In genomic region chr8:119344190-119344856, GRCm38 (mm10) we compare ENCODE assay signal across 7 mouse cellular contexts. TPM values are rescaled to one million over a fixed set of nuclear protein-coding genes. Genes with fewer than 3 reads are reported as not detected.
DNase-seq lines count a peak whose midpoint lies in the region; ATAC-seq lines count a peak whose summit lies in the region.

Gene Hsbp1, plus strand, starts transcription at chr8:119344488.

- no peak within 1 kb of the TSS for H3K27ac ChIP-seq in embryonic facial prominence, embryonic 12.5 days
- no peak within 1 kb of the TSS for H3K27ac ChIP-seq in limb, embryonic 11.5 days (replicated peaks; ENCODE audit: low read depth, low read length)
- peak within 1 kb of the TSS; percentile 79 for H3K27ac ChIP-seq in midbrain, embryonic 14.5 days (replicated peaks; ENCODE audit: low read depth, low read length)

- H3K4me1 ChIP-seq in embryonic facial prominence, embryonic 12.5 days: peaks cover 8% of the 10 kb centered on the region
- 0 out of 2 replicates have a peak, but pooled peaks cover 3% of the 10 kb centered on the region for H3K4me1 ChIP-seq in limb, embryonic 11.5 days (ENCODE audit: control insufficient read depth, insufficient read depth, low read length)
- peaks cover 10% of the 10 kb centered on the region for H3K4me1 ChIP-seq in midbrain, embryonic 14.5 days (ENCODE audit: control insufficient read depth, insufficient read depth, low read length)

- H3K4me2 ChIP-seq in embryonic facial prominence, embryonic 12.5 days (replicated peaks): peak within 1 kb of the TSS; percentile 66
- peak within 1 kb of the TSS; percentile 74 for H3K4me2 ChIP-seq in limb, embryonic 11.5 days (ENCODE audit: low read depth, severe bottlenecking)
- H3K4me2 ChIP-seq in midbrain, embryonic 14.5 days (ENCODE audit: low read length): peak within 1 kb of the TSS; percentile 69

- H3K4me3 ChIP-seq in embryonic facial prominence, embryonic 12.5 days: peak within 1 kb of the TSS; percentile 95
- H3K4me3 ChIP-seq in limb, embryonic 11.5 days (ENCODE audit: low read depth, low read length): peak within 1 kb of the TSS; percentile 98
- peak within 1 kb of the TSS; percentile 100 for H3K4me3 ChIP-seq in midbrain, embryonic 14.5 days (replicated peaks; ENCODE audit: low read depth, low read length)

- no peaks in the 10 kb centered on the region for H3K9me3 ChIP-seq in embryonic facial prominence, embryonic 12.5 days
- H3K9me3 ChIP-seq in limb, embryonic 11.5 days (ENCODE audit: control insufficient read depth, low read length): no peaks in the 10 kb centered on the region; the same call in 1 of the 2 replicates
- no peaks in the 10 kb centered on the region for H3K9me3 ChIP-seq in midbrain, embryonic 14.5 days (ENCODE audit: control insufficient read depth, low read length)

- DNase-seq in adrenal gland, postnatal 25 days: peak; percentile 95
- DNase-seq in heart, adult 11 months: peak; percentile 99
- DNase-seq in kidney, adult 18-20 months: peak; percentile 99
- peak; percentile 99 for DNase-seq in limb, embryonic 11.5 days (ENCODE audit: low spot score)
- DNase-seq in midbrain, embryonic 14.5 days: peak; percentile 99
- DNase-seq in spleen, adult 18-20 months: peak; percentile 93 to 98

- peak; percentile 96 for ATAC-seq in embryonic facial prominence, embryonic 12.5 days (ENCODE audit: insufficient number of reproducible peaks, insufficient read depth, low FRiP score, low TSS enrichment)
- ATAC-seq in limb, embryonic 11.5 days (ENCODE audit: insufficient number of reproducible peaks, low FRiP score, low TSS enrichment, low read depth): peak; percentile 99
- ATAC-seq in midbrain, embryonic 14.5 days (ENCODE audit: low FRiP score, low TSS enrichment): peak; percentile 97

- peak within 1 kb of the TSS; percentile 90 for H3K9ac ChIP-seq in embryonic facial prominence, embryonic 12.5 days
- H3K9ac ChIP-seq in limb, embryonic 11.5 days (ENCODE audit: low read length): peak within 1 kb of the TSS; percentile 77
- H3K9ac ChIP-seq in midbrain, embryonic 14.5 days (replicated peaks; ENCODE audit: low read length): peak within 1 kb of the TSS; percentile 97

- H3K36me3 ChIP-seq in embryonic facial prominence, embryonic 12.5 days: peaks cover 33% of the 10 kb centered on the region
- H3K36me3 ChIP-seq in limb, embryonic 11.5 days (ENCODE audit: control insufficient read depth, insufficient read depth, low read length): peaks cover 15% of the 10 kb centered on the region
- H3K36me3 ChIP-seq in midbrain, embryonic 14.5 days (ENCODE audit: control insufficient read depth, insufficient read depth, low read length): peaks cover 28% of the 10 kb centered on the region

- H3K27me3 ChIP-seq in embryonic facial prominence, embryonic 12.5 days: no peaks in the 10 kb centered on the region
- no peaks in the 10 kb centered on the region for H3K27me3 ChIP-seq in limb, embryonic 11.5 days (ENCODE audit: control insufficient read depth, insufficient read depth, low read length)
- no peaks in the 10 kb centered on the region for H3K27me3 ChIP-seq in midbrain, embryonic 14.5 days (ENCODE audit: control insufficient read depth, insufficient read depth, low read length)

- WGBS in embryonic facial prominence, embryonic 12.5 days: 2% methylated on average over 52 of the region's 52 CpGs
- WGBS in limb, embryonic 11.5 days: 2% methylated on average over 44 of the region's 52 CpGs
- WGBS in midbrain, embryonic 14.5 days: 2% methylated on average over 52 of the region's 52 CpGs

RNA-seq across cellular contexts. Expression of gene Hsbp1, which starts in this region (rescaled TPM):
- total RNA-seq in adrenal gland, postnatal 25 days (2021): 153 and 194 TPM in 2 replicates
- 325 and 333 TPM in 2 replicates for polyA plus RNA-seq in embryonic facial prominence, embryonic 12.5 days (2016; fragmentation: Nextera tagmentation; extraction: Ambion mirVana)
- polyA plus RNA-seq in limb, embryonic 11.5 days (2014; fragmentation: Nextera tagmentation; extraction: Ambion mirVana): 258 and 272 TPM in 2 replicates
- 693 and 850 TPM in 2 replicates for polyA plus RNA-seq in midbrain, embryonic 14.5 days (2014; fragmentation: Nextera tagmentation; extraction: Ambion mirVana)
